Mouse (Mus musculus) megakaryocyte progenitor cell, adult 5-6 weeks (primary cell): Measurements from ENCODE around the gene AC134908.4. TPM values are rescaled to one million over a fixed set of nuclear protein-coding genes. Genes with fewer than 3 reads are reported as not detected.

Experiments used
- total RNA-seq, 2 experiments: library from RNA; stranded (forward) in 1 of 2; stranded (reverse) in 1 of 2; fragments of 157-497, 149-512 nt in 1 of 2; fragments of 200-1000 nt in 1 of 2; gene quantifications; 2 replicates each; pipeline versions ENCODE4 v1.2.3 to v1.2.4; 2015 to 2017

Gene AC134908.4
- total RNA-seq, 2 experiments from 2014 or later: not detected

Other genes starting within 250 kb of the AC134908.4 start
- gene Sox8, start 225.0 kb downstream of the AC134908.4 start, total RNA-seq (2015): not detected in 2 replicates
- gene Sox8, start 225.0 kb downstream of the AC134908.4 start, total RNA-seq (2017): not detected in 2 replicates
- 23.2 and 25.6 TPM in 2 replicates for gene Lmf1, start 216.6 kb downstream of the AC134908.4 start, total RNA-seq (2015)
- 11.7 and 14.1 TPM in 2 replicates for gene Lmf1, start 216.6 kb downstream of the AC134908.4 start, total RNA-seq (2017)
- gene Gng13, start 78.5 kb downstream of the AC134908.4 start, total RNA-seq (2015): not detected in 2 replicates
- gene Gng13, start 78.5 kb downstream of the AC134908.4 start, total RNA-seq (2017): 0.34 TPM in 1 of 2 replicates, not detected in the other
- 12.9 and 19.0 TPM in 2 replicates for gene Chtf18, start 68.2 kb downstream of the AC134908.4 start, total RNA-seq (2015)
- gene Chtf18, start 68.2 kb downstream of the AC134908.4 start, total RNA-seq (2017): 27.0 and 30.2 TPM in 2 replicates
- 5.5 and 5.7 TPM in 2 replicates for gene Rpusd1, start 68.0 kb downstream of the AC134908.4 start, total RNA-seq (2015)
- gene Rpusd1, start 68.0 kb downstream of the AC134908.4 start, total RNA-seq (2017): 1.6 and 6.0 TPM in 2 replicates
- not detected in 2 replicates for gene Mslnl, start 59.6 kb downstream of the AC134908.4 start, total RNA-seq (2015)
- gene Mslnl, start 59.6 kb downstream of the AC134908.4 start, total RNA-seq (2017): not detected in 2 replicates
- gene Msln, start 41.3 kb downstream of the AC134908.4 start, total RNA-seq (2015): 0.46 TPM in 1 of 2 replicates, not detected in the other
- not detected in 2 replicates for gene Msln, start 41.3 kb downstream of the AC134908.4 start, total RNA-seq (2017)
- gene Narfl, start 21.9 kb downstream of the AC134908.4 start, total RNA-seq (2015): 12.3 and 16.2 TPM in 2 replicates
- 24.5 and 31.5 TPM in 2 replicates for gene Narfl, start 21.9 kb downstream of the AC134908.4 start, total RNA-seq (2017)
- gene Haghl, start 10.0 kb downstream of the AC134908.4 start, total RNA-seq (2015): 10.9 and 13.4 TPM in 2 replicates
- gene Haghl, start 10.0 kb downstream of the AC134908.4 start, total RNA-seq (2017): 15.2 and 18.8 TPM in 2 replicates
- 0.05 TPM in 1 of 2 replicates, not detected in the other for gene Ccdc78, start 9.1 kb downstream of the AC134908.4 start, total RNA-seq (2015)
- 0.20 and 0.21 TPM in 2 replicates for gene Ccdc78, start 9.1 kb downstream of the AC134908.4 start, total RNA-seq (2017)
- 113 and 126 TPM in 2 replicates for gene Fam173a, start 2.8 kb downstream of the AC134908.4 start, total RNA-seq (2015)
- gene Fam173a, start 2.8 kb downstream of the AC134908.4 start, total RNA-seq (2017): 29.3 and 38.2 TPM in 2 replicates
- gene Metrn, start 1.5 kb upstream of the AC134908.4 start, total RNA-seq (2015): 4.5 and 9.7 TPM in 2 replicates
- gene Metrn, start 1.5 kb upstream of the AC134908.4 start, total RNA-seq (2017): 26.8 and 29.5 TPM in 2 replicates
- not detected in 2 replicates for gene Fbxl16, start 13.4 kb upstream of the AC134908.4 start, total RNA-seq (2015)
- gene Fbxl16, start 13.4 kb upstream of the AC134908.4 start, total RNA-seq (2017): not detected in 2 replicates
- 10.0 and 10.1 TPM in 2 replicates for gene Wdr24, start 28.0 kb upstream of the AC134908.4 start, total RNA-seq (2015)
- 16.1 and 18.0 TPM in 2 replicates for gene Wdr24, start 28.0 kb upstream of the AC134908.4 start, total RNA-seq (2017)
- gene Jmjd8, start 33.2 kb upstream of the AC134908.4 start, total RNA-seq (2015): 12.0 and 15.6 TPM in 2 replicates
- 19.5 and 22.8 TPM in 2 replicates for gene Jmjd8, start 33.2 kb upstream of the AC134908.4 start, total RNA-seq (2017)
- 66.5 and 73.4 TPM in 2 replicates for gene Stub1, start 37.7 kb upstream of the AC134908.4 start, total RNA-seq (2015)
- 99.5 and 106 TPM in 2 replicates for gene Stub1, start 37.7 kb upstream of the AC134908.4 start, total RNA-seq (2017)
- 1.0 and 1.1 TPM in 2 replicates for gene Rhbdl1, start 41.6 kb upstream of the AC134908.4 start, total RNA-seq (2015)
- gene Rhbdl1, start 41.6 kb upstream of the AC134908.4 start, total RNA-seq (2017): 2.5 TPM in 1 of 2 replicates, not detected in the other
- gene Gm20683, start 46.1 kb upstream of the AC134908.4 start, total RNA-seq (2015): 0.17 and 0.32 TPM in 2 replicates
- gene Gm20683, start 46.1 kb upstream of the AC134908.4 start, total RNA-seq (2017): 0.54 and 0.78 TPM in 2 replicates
- 15.1 and 17.0 TPM in 2 replicates for gene Rhot2, start 49.2 kb upstream of the AC134908.4 start, total RNA-seq (2015)
- 18.0 and 19.7 TPM in 2 replicates for gene Rhot2, start 49.2 kb upstream of the AC134908.4 start, total RNA-seq (2017)
- 29.5 and 37.9 TPM in 2 replicates for gene Wdr90, start 65.8 kb upstream of the AC134908.4 start, total RNA-seq (2015)
- gene Wdr90, start 65.8 kb upstream of the AC134908.4 start, total RNA-seq (2017): 17.4 and 17.6 TPM in 2 replicates
- gene Mcrip2, start 73.1 kb upstream of the AC134908.4 start, total RNA-seq (2015): 41.0 and 42.2 TPM in 2 replicates
- 8.6 and 19.7 TPM in 2 replicates for gene Mcrip2, start 73.1 kb upstream of the AC134908.4 start, total RNA-seq (2017)
- 34.3 and 39.1 TPM in 2 replicates for gene Mettl26, start 79.4 kb upstream of the AC134908.4 start, total RNA-seq (2015)
- gene Mettl26, start 79.4 kb upstream of the AC134908.4 start, total RNA-seq (2017): 15.4 and 22.3 TPM in 2 replicates
- gene Wfikkn1, start 85.2 kb upstream of the AC134908.4 start, total RNA-seq (2015): 0.37 and 1.1 TPM in 2 replicates
- gene Wfikkn1, start 85.2 kb upstream of the AC134908.4 start, total RNA-seq (2017): 0.12 and 0.54 TPM in 2 replicates
- 7.9 and 8.5 TPM in 2 replicates for gene Rab40c, start 124.1 kb upstream of the AC134908.4 start, total RNA-seq (2015)
- 10.4 and 12.0 TPM in 2 replicates for gene Rab40c, start 124.1 kb upstream of the AC134908.4 start, total RNA-seq (2017)
- 53.3 and 56.3 TPM in 2 replicates for gene Pigq, start 149.3 kb upstream of the AC134908.4 start, total RNA-seq (2015)
- gene Pigq, start 149.3 kb upstream of the AC134908.4 start, total RNA-seq (2017): 41.6 and 41.8 TPM in 2 replicates
- gene Nhlrc4, start 149.3 kb upstream of the AC134908.4 start, total RNA-seq (2015): not detected in 2 replicates
- gene Nhlrc4, start 149.3 kb upstream of the AC134908.4 start, total RNA-seq (2017): not detected in 2 replicates
- not detected in 2 replicates for gene A930017K11Rik, start 156.9 kb upstream of the AC134908.4 start, total RNA-seq (2015)
- gene A930017K11Rik, start 156.9 kb upstream of the AC134908.4 start, total RNA-seq (2017): not detected in 2 replicates
- 8.6 and 11.2 TPM in 2 replicates for gene Capn15, start 190.1 kb upstream of the AC134908.4 start, total RNA-seq (2015)
- gene Capn15, start 190.1 kb upstream of the AC134908.4 start, total RNA-seq (2017): 2.4 and 3.3 TPM in 2 replicates